Mouse (Mus musculus): ENCODE data around the gene Xpa.

- TF ChIP-seq CTCF (IDR thresholded peaks at IDR 0.05; ENCODE audit: low read depth, low read length) = no peak
- TF ChIP-seq POLR2A (IDR thresholded peaks at IDR 0.05; ENCODE audit: insufficient read depth, low read length) = no peak
- no peak for TF ChIP-seq EP300 (IDR thresholded peaks at IDR 0.05; ENCODE audit: insufficient read depth, low read depth, low read length)
Measured at GRCm38 (mm10) chr4:46235871-46236270, 39.8 kb upstream of the Xpa start.
